Mouse (Mus musculus): ENCODE results near the gene Dusp1. TPM values are rescaled to one million over a fixed set of nuclear protein-coding genes. Genes with fewer than 3 reads are reported as not detected.
A peak's percentile ranks its signal among the peaks of the same experiment; 100 is the strongest.

Gene Dusp1
- polyA plus RNA-seq, 1 experiment from 2014 or later, result 27.1 TPM

DNA sequence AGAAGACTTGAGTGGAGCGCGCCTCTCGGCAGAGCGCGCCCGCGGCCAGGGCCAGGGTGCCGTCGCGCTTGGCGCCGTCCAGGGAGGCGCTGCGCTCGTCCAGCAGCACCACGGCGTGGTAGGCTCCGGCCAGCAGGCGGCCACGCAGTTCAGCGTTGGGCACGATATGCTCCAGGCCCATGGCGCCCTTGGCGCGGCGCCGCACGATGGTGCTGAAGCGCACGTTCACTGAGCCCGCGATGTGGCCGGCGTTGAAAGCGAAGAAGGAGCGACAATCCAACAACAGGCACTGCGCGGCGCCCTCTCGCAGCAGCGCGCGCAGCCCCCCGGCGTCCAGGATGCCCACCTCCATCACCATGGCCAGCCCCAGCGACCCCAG lies 54.0 kb downstream of the Dusp1 start:
- peak overlapping the region; percentile 64 for H3K4me3 ChIP-seq (ENCODE audit: low read length)
- H3K36me3 ChIP-seq (ENCODE audit: control insufficient read depth, insufficient read depth, low read length), result peaks cover 3% of the 10 kb centered on the region; the same call in 1 of the 2 replicates
- ATAC-seq, result peak; percentile 71
- peak overlapping the region; percentile 87 for H3K4me2 ChIP-seq (ENCODE audit: low read length)
- no peaks in the 10 kb centered on the region for H3K9me3 ChIP-seq (ENCODE audit: control insufficient read depth, low read length)
- peak overlapping the region; percentile 71 for H3K9ac ChIP-seq (ENCODE audit: low read depth, low read length)
- WGBS, result under 1% methylated on average over 44 of the region's 46 CpGs
- H3K27ac ChIP-seq (ENCODE audit: low read depth, low read length), result peak overlapping the region; percentile 95
- peaks cover 43% of the 10 kb centered on the region for H3K4me1 ChIP-seq (ENCODE audit: control insufficient read depth, insufficient read depth, low read depth, low read length)
- no peaks in the 10 kb centered on the region for H3K27me3 ChIP-seq (replicated peaks; ENCODE audit: control insufficient read depth, insufficient read depth, low read length)

DNA sequence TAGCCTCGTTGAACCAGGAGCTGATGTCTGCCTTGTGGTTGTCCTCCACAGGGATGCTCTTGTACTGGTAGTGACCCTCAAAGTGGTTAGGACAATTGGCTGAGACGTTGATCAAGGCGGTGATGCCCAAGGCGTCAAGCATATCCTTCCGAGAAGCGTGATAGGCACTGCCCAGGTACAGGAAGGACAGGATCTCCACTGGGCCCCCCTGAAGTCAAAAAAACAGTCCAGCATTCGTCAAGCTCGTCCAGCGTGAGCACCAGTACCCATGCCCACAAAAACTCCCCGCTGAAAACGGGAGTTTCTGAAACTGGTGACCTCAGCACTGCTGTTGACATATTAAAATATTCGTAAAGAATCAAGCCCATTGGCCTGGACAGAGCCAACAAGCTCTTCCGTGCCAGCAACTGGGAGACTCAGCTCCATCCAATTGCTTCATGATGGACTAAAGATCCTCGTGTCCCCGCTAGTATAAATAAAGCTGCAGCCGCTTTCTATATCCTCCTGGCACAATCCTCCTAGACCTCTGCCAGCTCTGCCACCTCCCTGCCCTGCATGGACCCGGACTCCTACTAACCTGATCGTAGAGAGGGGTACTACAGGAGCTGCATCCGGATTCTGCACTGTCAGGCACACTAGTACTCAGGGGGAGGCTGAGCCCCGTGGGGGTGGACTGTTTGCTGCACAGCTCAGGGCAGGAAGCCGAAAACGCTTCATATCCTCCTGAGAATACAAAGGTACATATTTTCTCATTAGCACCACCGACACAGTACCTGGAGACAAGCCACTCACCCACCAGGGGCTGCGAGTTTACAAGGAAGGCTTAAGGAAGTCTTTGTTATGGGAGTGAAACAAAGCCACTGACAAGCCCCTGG lies 54.7 kb downstream of the Dusp1 start:
- peaks cover 3% of the 10 kb centered on the region; the same call in 1 of the 2 replicates for H3K36me3 ChIP-seq (ENCODE audit: control insufficient read depth, insufficient read depth, low read length)
- 0 out of 2 replicates have a peak, but pooled peaks have one; percentile 1 for ATAC-seq
- H3K4me2 ChIP-seq (ENCODE audit: low read length), result peak overlapping the region; percentile 87
- peak overlapping the region; percentile 64 for H3K4me3 ChIP-seq (ENCODE audit: low read length)
- H3K9ac ChIP-seq (ENCODE audit: low read depth, low read length), result peak overlapping the region; percentile 71
- no peaks in the 10 kb centered on the region for H3K9me3 ChIP-seq (ENCODE audit: control insufficient read depth, low read length)
- H3K27me3 ChIP-seq (replicated peaks; ENCODE audit: control insufficient read depth, insufficient read depth, low read length), result no peaks in the 10 kb centered on the region
- H3K27ac ChIP-seq (ENCODE audit: low read depth, low read length), result peak overlapping the region; percentile 95
- 10% methylated on average over 24 of the region's 24 CpGs for WGBS
- H3K4me1 ChIP-seq (ENCODE audit: control insufficient read depth, insufficient read depth, low read depth, low read length), result peaks cover 50% of the 10 kb centered on the region

DNA sequence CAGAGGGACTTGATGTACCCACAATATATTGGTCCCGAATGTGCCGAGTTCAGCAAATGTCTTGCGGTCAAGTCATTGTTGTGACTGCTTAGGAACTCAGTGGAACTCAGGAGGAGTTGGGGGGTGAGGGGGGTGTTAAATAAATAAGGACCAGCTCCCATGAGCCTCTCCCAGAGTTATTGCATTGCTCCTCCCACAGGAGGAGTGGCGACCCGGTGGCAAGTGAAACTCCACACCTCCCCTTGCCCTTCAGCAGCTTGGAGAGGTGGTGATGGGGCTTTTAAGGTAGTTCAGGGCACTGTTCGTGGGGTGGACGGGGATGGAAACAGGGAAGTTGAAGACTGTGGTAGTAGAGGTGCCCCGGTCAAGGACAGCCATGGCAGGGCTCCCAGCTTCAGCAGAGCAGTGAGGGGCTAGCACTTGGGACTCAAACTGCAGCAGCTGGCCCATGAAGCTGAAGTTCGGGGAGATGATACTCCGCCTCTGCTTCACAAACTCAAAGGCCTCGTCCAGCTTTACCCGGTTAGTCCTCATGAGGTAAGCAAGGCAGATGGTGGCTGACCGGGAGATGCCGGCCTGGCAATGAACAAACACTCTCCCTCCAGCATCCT lies 55.8 kb downstream of the Dusp1 start:
- no peaks in the 10 kb centered on the region for H3K9me3 ChIP-seq (ENCODE audit: control insufficient read depth, low read length)
- no peak overlapping the region for H3K27ac ChIP-seq (ENCODE audit: low read depth, low read length)
- peak overlapping the region; percentile 71; the same call in 1 of the 2 replicates for H3K9ac ChIP-seq (ENCODE audit: low read depth, low read length)
- WGBS, result 74% methylated on average over 14 of the region's 14 CpGs
- H3K4me2 ChIP-seq (ENCODE audit: low read length), result peak overlapping the region; percentile 87
- no peak for ATAC-seq
- peaks cover 51% of the 10 kb centered on the region for H3K4me1 ChIP-seq (ENCODE audit: control insufficient read depth, insufficient read depth, low read depth, low read length)
- H3K27me3 ChIP-seq (replicated peaks; ENCODE audit: control insufficient read depth, insufficient read depth, low read length), result no peaks in the 10 kb centered on the region
- peak overlapping the region; percentile 64 for H3K4me3 ChIP-seq (ENCODE audit: low read length)
- peaks cover 3% of the 10 kb centered on the region; the same call in 1 of the 2 replicates for H3K36me3 ChIP-seq (ENCODE audit: control insufficient read depth, insufficient read depth, low read length)

DNA sequence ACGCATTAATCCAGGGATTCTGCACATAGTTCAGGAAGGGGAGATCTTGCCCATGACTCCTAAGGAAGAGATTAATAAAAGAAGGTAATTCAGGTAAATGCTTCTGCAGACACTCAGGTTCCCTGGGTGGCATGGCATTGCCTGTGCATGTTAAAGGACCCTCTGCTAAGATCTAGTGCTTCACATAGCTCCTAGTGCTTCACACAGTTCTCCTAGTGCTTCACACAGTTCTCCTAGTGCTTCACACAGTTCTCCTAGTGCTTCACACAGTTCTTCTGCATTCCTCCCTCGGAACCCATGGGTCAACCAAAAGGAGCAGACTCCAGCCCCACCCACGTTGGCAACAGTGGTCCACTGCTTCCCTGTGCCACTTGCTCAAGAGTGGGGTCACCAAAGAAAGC lies 56.7 kb downstream of the Dusp1 start:
- Histone ChIP-seq H3K4me3 (ENCODE audit: low read length) (no peak overlapping the region), H3K4me2 (ENCODE audit: low read length) (peak overlapping the region; percentile 10; the same call in 1 of the 2 replicates), H3K36me3 (ENCODE audit: control insufficient read depth, insufficient read depth, low read length) (peaks cover 3% of the 10 kb centered on the region; the same call in 1 of the 2 replicates), H3K27me3 (replicated peaks; ENCODE audit: control insufficient read depth, insufficient read depth, low read length) (no peaks in the 10 kb centered on the region), H3K4me1 (ENCODE audit: control insufficient read depth, insufficient read depth, low read depth, low read length) (peaks cover 51% of the 10 kb centered on the region), H3K9me3 (ENCODE audit: control insufficient read depth, low read length) (no peaks in the 10 kb centered on the region), H3K27ac (ENCODE audit: low read depth, low read length) (no peak overlapping the region), H3K9ac (ENCODE audit: low read depth, low read length) (peak overlapping the region; percentile 4; the same call in 1 of the 2 replicates)
- no peak for ATAC-seq
- WGBS, result 82% methylated on average over 3 of the region's 3 CpGs

DNA sequence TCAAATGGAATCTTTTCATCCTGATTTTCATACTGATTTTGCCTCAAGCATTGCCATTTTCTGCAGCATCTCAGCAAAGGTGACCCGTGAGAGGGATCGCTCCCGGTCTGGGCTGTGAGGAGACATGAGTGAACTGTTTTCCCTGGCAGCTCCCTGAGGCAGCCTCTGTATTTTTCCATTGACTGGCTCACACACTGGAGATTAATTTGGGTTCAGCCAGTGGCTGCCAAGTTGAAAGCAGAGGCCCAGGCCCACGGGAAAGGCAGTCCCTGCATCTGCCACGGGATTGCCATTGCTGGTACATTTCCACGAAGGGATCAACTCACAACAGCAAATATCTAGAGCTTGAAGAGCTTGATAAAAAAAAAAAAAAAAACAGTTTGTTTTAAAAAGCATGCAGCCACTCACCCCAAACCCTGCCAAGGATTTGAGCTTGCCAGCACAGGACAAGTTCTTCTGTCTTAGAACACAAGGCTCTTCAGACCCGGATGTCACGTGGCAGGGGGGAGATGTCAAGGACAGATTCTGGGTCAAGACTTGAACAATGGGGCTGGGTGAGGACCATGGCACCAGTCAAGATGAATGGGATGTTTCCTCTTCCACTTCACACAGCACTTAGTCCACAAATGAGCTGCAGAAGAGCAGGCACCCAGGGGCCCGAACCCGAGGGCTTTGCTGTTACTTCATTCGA lies 57.8 kb downstream of the Dusp1 start:
- peak overlapping the region; percentile 64 for H3K4me2 ChIP-seq (ENCODE audit: low read length)
- H3K4me3 ChIP-seq (ENCODE audit: low read length), result peak overlapping the region; percentile 33
- H3K27ac ChIP-seq (ENCODE audit: low read depth, low read length), result peak overlapping the region; percentile 82
- H3K9ac ChIP-seq (ENCODE audit: low read depth, low read length), result peak overlapping the region; percentile 62
- no peaks in the 10 kb centered on the region for H3K27me3 ChIP-seq (replicated peaks; ENCODE audit: control insufficient read depth, insufficient read depth, low read length)
- peaks cover 3% of the 10 kb centered on the region; the same call in 1 of the 2 replicates for H3K36me3 ChIP-seq (ENCODE audit: control insufficient read depth, insufficient read depth, low read length)
- H3K9me3 ChIP-seq (ENCODE audit: control insufficient read depth, low read length), result no peaks in the 10 kb centered on the region
- WGBS, result 8% methylated on average over 11 of the region's 11 CpGs
- H3K4me1 ChIP-seq (ENCODE audit: control insufficient read depth, insufficient read depth, low read depth, low read length), result peaks cover 48% of the 10 kb centered on the region
- no peak for ATAC-seq

DNA sequence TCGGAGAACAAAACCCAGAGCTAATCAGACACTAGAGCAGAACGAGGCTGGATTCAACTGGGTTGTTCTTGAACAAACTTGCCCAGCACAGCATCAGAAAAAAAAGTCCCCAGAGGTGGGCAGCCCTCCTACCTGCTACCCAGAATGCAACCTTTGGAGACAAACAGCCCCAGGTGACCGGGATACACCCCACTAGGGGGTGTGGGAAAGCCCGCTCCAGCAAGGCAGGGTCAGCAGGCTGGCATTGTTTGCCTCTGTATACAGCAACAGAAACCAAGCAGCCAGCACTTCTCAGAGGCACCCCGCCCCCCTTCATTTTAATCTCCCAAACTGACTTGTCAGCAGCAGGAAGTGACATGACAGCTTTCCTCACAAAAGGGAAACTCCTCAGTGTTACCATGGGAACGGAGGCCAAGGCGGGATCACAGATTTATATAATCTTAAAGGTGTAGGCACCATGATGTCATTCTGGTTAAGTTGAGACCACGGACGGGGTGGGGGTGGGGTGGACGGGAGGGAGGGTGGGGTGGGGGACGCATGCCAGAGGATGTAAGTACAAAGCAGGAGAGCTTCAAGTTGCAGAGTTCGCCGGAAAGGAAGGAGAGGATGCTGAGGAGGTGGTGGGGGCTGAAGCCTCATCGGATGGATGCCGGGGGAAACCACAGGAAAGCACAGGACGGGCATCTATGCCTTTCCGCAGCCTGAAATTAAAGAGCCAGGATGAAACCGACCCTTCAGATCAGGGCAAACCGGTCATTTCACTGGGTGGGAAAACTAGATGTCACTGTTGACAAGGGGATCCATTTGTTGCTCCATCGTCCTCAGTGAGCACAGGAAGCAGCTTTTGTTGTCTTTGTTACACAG lies 58.9 kb downstream of the Dusp1 start:
- peaks cover 46% of the 10 kb centered on the region for H3K4me1 ChIP-seq (ENCODE audit: control insufficient read depth, insufficient read depth, low read depth, low read length)
- peak overlapping the region; percentile 64 for H3K4me2 ChIP-seq (ENCODE audit: low read length)
- H3K27ac ChIP-seq (ENCODE audit: low read depth, low read length), result peak overlapping the region; percentile 82
- peak overlapping the region; percentile 33 for H3K4me3 ChIP-seq (ENCODE audit: low read length)
- H3K9me3 ChIP-seq (ENCODE audit: control insufficient read depth, low read length), result no peaks in the 10 kb centered on the region
- WGBS, result 2% methylated on average over 20 of the region's 20 CpGs
- peak overlapping the region; percentile 62 for H3K9ac ChIP-seq (ENCODE audit: low read depth, low read length)
- H3K36me3 ChIP-seq (ENCODE audit: control insufficient read depth, insufficient read depth, low read length), result peaks cover 3% of the 10 kb centered on the region; the same call in 1 of the 2 replicates
- H3K27me3 ChIP-seq (replicated peaks; ENCODE audit: control insufficient read depth, insufficient read depth, low read length), result no peaks in the 10 kb centered on the region
- ATAC-seq, result peak; percentile 69

DNA sequence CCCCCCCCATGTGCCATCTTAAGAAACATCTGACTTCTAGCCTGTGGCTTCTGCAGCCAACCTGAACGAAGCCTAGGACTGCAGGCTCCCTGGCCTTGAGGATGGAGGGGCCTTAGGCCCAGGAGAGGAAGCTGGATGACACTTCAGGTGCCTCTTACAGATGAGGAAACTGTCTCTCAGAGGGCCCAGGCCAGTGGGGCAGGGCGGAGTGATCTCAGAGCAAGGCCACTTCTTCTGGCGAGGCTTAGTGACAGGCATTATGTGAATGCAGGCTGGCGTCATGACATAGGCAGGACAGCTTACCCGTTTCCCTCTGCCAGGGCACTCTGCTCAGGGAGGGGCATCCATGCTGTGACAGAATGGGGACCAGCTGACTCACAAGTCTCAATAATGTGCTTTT lies 60.1 kb downstream of the Dusp1 start:
- no peak overlapping the region for H3K4me3 ChIP-seq (ENCODE audit: low read length)

DNA sequence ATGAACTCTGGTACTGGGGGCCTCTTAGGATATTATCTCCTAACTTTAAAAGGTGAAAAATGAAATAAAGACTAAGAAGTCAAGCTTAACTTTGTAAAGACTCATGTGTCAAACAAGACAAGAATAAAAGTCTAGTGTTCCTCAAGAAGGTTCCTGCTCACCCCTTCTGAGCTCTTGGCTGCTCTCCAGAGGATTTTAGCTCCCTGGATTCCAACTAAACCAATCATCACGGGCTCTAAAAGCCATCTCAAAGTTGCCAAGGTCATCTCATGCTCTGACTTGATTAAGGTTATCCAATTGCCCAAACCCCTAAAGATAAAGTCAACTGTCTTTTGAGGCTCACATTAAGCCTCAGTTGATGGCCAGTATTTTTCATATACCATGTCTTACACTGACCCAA lies 63.3 kb downstream of the Dusp1 start:
- Histone ChIP-seq H3K27ac (ENCODE audit: low read depth, low read length) (no peak overlapping the region), H3K4me1 (ENCODE audit: control insufficient read depth, insufficient read depth, low read depth, low read length) (peaks cover 13% of the 10 kb centered on the region), H3K27me3 (replicated peaks; ENCODE audit: control insufficient read depth, insufficient read depth, low read length) (no peaks in the 10 kb centered on the region), H3K36me3 (ENCODE audit: control insufficient read depth, insufficient read depth, low read length) (no peaks in the 10 kb centered on the region), H3K9ac (ENCODE audit: low read depth, low read length) (no peak overlapping the region), H3K4me3 (ENCODE audit: low read length) (no peak overlapping the region), H3K4me2 (ENCODE audit: low read length) (no peak overlapping the region), H3K9me3 (ENCODE audit: control insufficient read depth, low read length) (no peaks in the 10 kb centered on the region)
- no peak for ATAC-seq
- 48% methylated on average over 1 of the region's 1 CpGs for WGBS

More for the DNA sequence above, 60.1 kb downstream of the Dusp1 start:
- Histone ChIP-seq H3K9ac (ENCODE audit: low read depth, low read length) (no peak overlapping the region), H3K27ac (ENCODE audit: low read depth, low read length) (no peak overlapping the region), H3K4me1 (ENCODE audit: control insufficient read depth, insufficient read depth, low read depth, low read length) (peaks cover 43% of the 10 kb centered on the region), H3K4me2 (ENCODE audit: low read length) (no peak overlapping the region), H3K27me3 (replicated peaks; ENCODE audit: control insufficient read depth, insufficient read depth, low read length) (no peaks in the 10 kb centered on the region), H3K36me3 (ENCODE audit: control insufficient read depth, insufficient read depth, low read length) (peaks cover 3% of the 10 kb centered on the region; the same call in 1 of the 2 replicates), H3K9me3 (ENCODE audit: control insufficient read depth, low read length) (no peaks in the 10 kb centered on the region)
- 72% methylated on average over 5 of the region's 5 CpGs for WGBS
- no peak for ATAC-seq
